Mouse (Mus musculus): Measurements from ENCODE around the gene Srgap2. TPM values are rescaled to one million over a fixed set of nuclear protein-coding genes. Genes with fewer than 3 reads are reported as not detected.
A peak's percentile ranks its signal among the peaks of the same experiment; 100 is the strongest.

Gene Srgap2
- polyA plus RNA-seq, 1 experiment from 2014 or later: 4.1 TPM

DNA sequence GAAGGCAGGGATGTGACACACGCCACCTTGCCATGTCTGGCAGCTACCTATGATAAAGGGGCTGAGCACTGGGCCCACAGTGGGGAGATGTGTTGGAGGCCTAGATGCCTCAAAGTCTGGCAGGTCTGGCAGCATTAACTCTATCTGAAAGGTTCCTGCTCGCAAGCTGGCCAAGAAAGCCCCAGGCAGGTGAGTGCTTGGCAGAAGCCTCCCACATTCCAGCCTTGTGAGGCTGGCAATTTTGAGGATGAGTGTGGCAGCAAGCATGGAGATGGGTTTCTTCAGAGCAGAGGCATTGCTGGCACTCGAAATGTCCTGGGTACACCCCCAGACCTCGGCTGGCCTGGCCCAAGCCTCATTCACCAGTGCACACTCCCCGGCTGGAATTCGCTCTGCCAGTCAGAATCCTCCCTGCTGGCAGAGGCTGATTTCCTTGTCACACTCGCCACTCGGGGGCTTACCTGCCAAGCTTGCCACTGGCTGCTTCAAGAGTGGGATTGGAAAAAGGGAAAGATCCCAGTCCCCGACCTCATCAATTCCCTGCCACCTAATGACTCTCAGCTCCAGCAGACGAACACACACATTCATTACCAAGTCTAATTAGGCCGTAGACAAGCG is 287.5 kb downstream of the Srgap2 start:
- peaks cover 22% of the 10 kb centered on the region for H3K4me1 ChIP-seq (ENCODE audit: insufficient read depth)
- TF ChIP-seq CTCF (IDR thresholded peaks at IDR 0.05; ENCODE audit: low read depth) (no peak), EP300 (IDR thresholded peaks at IDR 0.05; ENCODE audit: low read depth) (no peak)
- H3K9ac ChIP-seq (replicated peaks): no peak overlapping the region
- no peaks in the 10 kb centered on the region for H3K36me3 ChIP-seq (replicated peaks; ENCODE audit: insufficient read depth, low read length)
- H3K4me3 ChIP-seq (ENCODE audit: low read depth, low read length): no peak overlapping the region
- whole genome bisulfite sequencing (ENCODE audit: insufficient replicate concordance): 74% methylated on average over 12 of the region's 12 CpGs
- H3K4me2 ChIP-seq (ENCODE audit: low read depth, low read length): no peak overlapping the region
- peaks cover 16% of the 10 kb centered on the region for H3K27me3 ChIP-seq (ENCODE audit: insufficient read depth, low read length)
- DNase-seq: no peak
- H3K27ac ChIP-seq (ENCODE audit: low read depth): no peak overlapping the region
- ATAC-seq: no peak
- H3K9me3 ChIP-seq (ENCODE audit: low read length): no peaks in the 10 kb centered on the region

DNA sequence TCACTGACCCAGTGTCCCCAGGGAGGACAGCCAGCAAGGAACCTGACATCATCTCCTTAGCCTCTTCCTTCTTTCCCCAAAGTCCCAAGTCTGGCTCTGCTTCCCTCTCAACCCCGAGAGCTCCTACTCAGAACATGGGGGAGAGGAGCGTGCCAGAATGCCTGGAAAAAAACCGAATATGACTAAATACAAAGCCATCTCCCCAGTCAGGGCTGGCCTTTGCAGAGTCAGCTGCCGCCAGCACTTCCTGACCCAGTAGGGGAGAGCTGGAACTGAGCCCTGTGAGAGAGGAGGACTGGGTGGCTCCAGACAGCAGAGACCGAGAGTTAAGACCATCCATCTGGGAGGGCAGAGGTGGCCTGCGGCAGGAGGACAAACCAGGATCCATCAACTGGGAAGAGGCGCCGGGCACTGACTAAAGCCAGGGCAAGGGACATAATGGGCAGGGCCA is 288.2 kb downstream of the Srgap2 start:
- H3K4me2 ChIP-seq (ENCODE audit: low read depth, low read length): no peak overlapping the region
- WGBS (ENCODE audit: insufficient replicate concordance): 57% methylated on average over 8 of the region's 8 CpGs
- no peak overlapping the region for H3K4me3 ChIP-seq (ENCODE audit: low read depth, low read length)
- DNase-seq: no peak
- peak; percentile 13; the same call in 1 of the 2 replicates for ATAC-seq
- no peaks in the 10 kb centered on the region for H3K9me3 ChIP-seq (ENCODE audit: low read length)
- no peak overlapping the region for H3K9ac ChIP-seq (replicated peaks)
- H3K36me3 ChIP-seq (replicated peaks; ENCODE audit: insufficient read depth, low read length): no peaks in the 10 kb centered on the region
- peaks cover 19% of the 10 kb centered on the region for H3K4me1 ChIP-seq (ENCODE audit: insufficient read depth)
- no peak overlapping the region for H3K27ac ChIP-seq (ENCODE audit: low read depth)
- TF ChIP-seq EP300 (IDR thresholded peaks at IDR 0.05; ENCODE audit: low read depth): no peak
- no peak for TF ChIP-seq CTCF (IDR thresholded peaks at IDR 0.05; ENCODE audit: low read depth)
- peaks cover 8% of the 10 kb centered on the region; the same call in 1 of the 2 replicates for H3K27me3 ChIP-seq (ENCODE audit: insufficient read depth, low read length)

DNA sequence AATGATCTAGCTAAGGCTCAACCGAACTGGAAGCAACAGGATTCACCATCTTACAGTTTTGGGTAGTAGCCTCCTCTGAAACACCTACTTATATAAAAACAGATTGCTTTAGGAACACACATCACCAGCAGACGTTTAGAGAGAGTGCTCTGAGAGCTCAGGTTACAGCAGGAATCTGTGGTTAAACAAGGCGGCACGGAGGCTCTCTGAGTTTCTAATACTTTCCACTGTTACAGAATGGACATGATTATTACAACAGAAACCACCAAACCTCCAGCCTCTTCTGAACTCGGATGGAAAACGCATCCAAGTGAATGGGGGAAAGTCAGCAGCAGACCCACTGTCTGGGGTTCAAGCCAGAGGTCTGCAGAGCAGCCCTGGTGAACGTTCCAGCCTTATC is 291.1 kb downstream of the Srgap2 start:
- ATAC-seq: no peak
- Histone ChIP-seq H3K9me3 (ENCODE audit: low read length) (no peaks in the 10 kb centered on the region), H3K4me1 (ENCODE audit: insufficient read depth) (peaks cover 11% of the 10 kb centered on the region), H3K4me3 (ENCODE audit: low read depth, low read length) (no peak overlapping the region), H3K4me2 (ENCODE audit: low read depth, low read length) (no peak overlapping the region), H3K9ac (replicated peaks) (no peak overlapping the region), H3K36me3 (replicated peaks; ENCODE audit: insufficient read depth, low read length) (no peaks in the 10 kb centered on the region), H3K27ac (ENCODE audit: low read depth) (no peak overlapping the region), H3K27me3 (ENCODE audit: insufficient read depth, low read length) (no peaks in the 10 kb centered on the region)
- 50% methylated on average over 7 of the region's 7 CpGs for WGBS (ENCODE audit: insufficient replicate concordance)
- TF ChIP-seq EP300 (IDR thresholded peaks at IDR 0.05; ENCODE audit: low read depth): no peak
- TF ChIP-seq CTCF (IDR thresholded peaks at IDR 0.05; ENCODE audit: low read depth): no peak
- DNase-seq: no peak

Small RNA genes within 50 kb of the gene (microRNA-seq; reads per million reads assigned to microRNA genes)
- gene Gm24273: not detected

Other genes with a start within 250 kb of the Srgap2 start
- 3.9 and 4.4 TPM in 2 replicates for gene Ikbke, start 247.7 kb downstream of the Srgap2 start, polyA plus RNA-seq (2015; fragmentation: Nextera tagmentation; extraction: Ambion mirVana)
- 1.2 and 1.5 TPM in 2 replicates for gene Fam72a, start 551 bp upstream of the Srgap2 start, polyA plus RNA-seq (2015; fragmentation: Nextera tagmentation; extraction: Ambion mirVana)
- gene Avpr1b, start 71.9 kb upstream of the Srgap2 start, polyA plus RNA-seq (2015; fragmentation: Nextera tagmentation; extraction: Ambion mirVana): not detected in 2 replicates
- 69.2 and 76.3 TPM in 2 replicates for gene Ctse, start 111.0 kb upstream of the Srgap2 start, polyA plus RNA-seq (2015; fragmentation: Nextera tagmentation; extraction: Ambion mirVana)
- gene Rab7b, start 161.3 kb upstream of the Srgap2 start, polyA plus RNA-seq (2015; fragmentation: Nextera tagmentation; extraction: Ambion mirVana): 2.3 and 2.4 TPM in 2 replicates
- not detected in 2 replicates for gene Slc26a9, start 216.7 kb upstream of the Srgap2 start, polyA plus RNA-seq (2015; fragmentation: Nextera tagmentation; extraction: Ambion mirVana)

Data from liver, postnatal 0 days (tissue).